Mouse (Mus musculus): ENCODE data around the gene Thoc6. TPM values are rescaled to one million over a fixed set of nuclear protein-coding genes. Genes with fewer than 3 reads are reported as not detected.

Thoc6 gene
- polyA plus RNA-seq, 1 experiment from 2014 or later: 10.3 TPM

GRCm38 (mm10) chr17:23694491-23694890 is 20.8 kb upstream of the Thoc6 start:
- Histone ChIP-seq H3K27me3 (ENCODE audit: insufficient read depth, low read length) (peaks cover 20% of the 10 kb centered on the region), H3K27ac (ENCODE audit: low read depth) (no peak overlapping the region), H3K4me2 (ENCODE audit: low read depth, low read length) (no peak overlapping the region), H3K9ac (replicated peaks) (no peak overlapping the region), H3K4me1 (ENCODE audit: insufficient read depth) (no peaks in the 10 kb centered on the region), H3K4me3 (ENCODE audit: low read depth, low read length) (no peak overlapping the region), H3K9me3 (ENCODE audit: low read length) (no peaks in the 10 kb centered on the region), H3K36me3 (replicated peaks; ENCODE audit: insufficient read depth, low read length) (no peaks in the 10 kb centered on the region)
- WGBS (ENCODE audit: insufficient replicate concordance): 53% methylated on average over 1 of the region's 1 CpGs
- ATAC-seq (no peak), DNase-seq (no peak)
- TF ChIP-seq EP300 (IDR thresholded peaks at IDR 0.05; ENCODE audit: low read depth): no peak
- TF ChIP-seq CTCF (IDR thresholded peaks at IDR 0.05; ENCODE audit: low read depth): no peak

- Histone ChIP-seq H3K4me1 (ENCODE audit: insufficient read depth) (peaks cover 6% of the 10 kb centered on the region), H3K36me3 (replicated peaks; ENCODE audit: insufficient read depth, low read length) (no peaks in the 10 kb centered on the region), H3K4me2 (ENCODE audit: low read depth, low read length) (no peak within 1 kb of the TSS), H3K9me3 (ENCODE audit: low read length) (no peaks in the 10 kb centered on the region), H3K9ac (replicated peaks) (no peak within 1 kb of the TSS), H3K27me3 (ENCODE audit: insufficient read depth, low read length) (peaks cover 54% of the 10 kb centered on the region), H3K27ac (ENCODE audit: low read depth) (no peak within 1 kb of the TSS), H3K4me3 (ENCODE audit: low read depth, low read length) (no peak within 1 kb of the TSS)
- TF ChIP-seq EP300 (IDR thresholded peaks at IDR 0.05; ENCODE audit: low read depth): no peak
- TF ChIP-seq CTCF (IDR thresholded peaks at IDR 0.05; ENCODE audit: low read depth): no peak
- DNase-seq (peak; percentile 14), ATAC-seq (no peak)
- WGBS (ENCODE audit: insufficient replicate concordance): 30% methylated on average over 15 of the region's 15 CpGs
Measured at GRCm38 (mm10) chr17:23683856-23684672, 10.4 kb upstream of the Thoc6 start, which contains the start of gene Cldn9. Cldn9 (minus strand) TSS chr17:23684026.

GRCm38 (mm10) chr17:23683226-23683625 is 9.5 kb upstream of the Thoc6 start:
- Histone ChIP-seq H3K9ac (replicated peaks) (no peak overlapping the region), H3K27ac (ENCODE audit: low read depth) (no peak overlapping the region), H3K4me2 (ENCODE audit: low read depth, low read length) (no peak overlapping the region), H3K4me3 (ENCODE audit: low read depth, low read length) (no peak overlapping the region), H3K27me3 (ENCODE audit: insufficient read depth, low read length) (peaks cover 62% of the 10 kb centered on the region), H3K4me1 (ENCODE audit: insufficient read depth) (peaks cover 7% of the 10 kb centered on the region), H3K9me3 (ENCODE audit: low read length) (no peaks in the 10 kb centered on the region), H3K36me3 (replicated peaks; ENCODE audit: insufficient read depth, low read length) (no peaks in the 10 kb centered on the region)
- ATAC-seq (no peak), DNase-seq (peak; percentile 10)
- WGBS (ENCODE audit: insufficient replicate concordance): 23% methylated on average over 15 of the region's 15 CpGs
- no peak for TF ChIP-seq EP300 (IDR thresholded peaks at IDR 0.05; ENCODE audit: low read depth)
- TF ChIP-seq CTCF (IDR thresholded peaks at IDR 0.05; ENCODE audit: low read depth): no peak

- Histone ChIP-seq H3K27ac (ENCODE audit: low read depth) (no peak overlapping the region), H3K4me2 (ENCODE audit: low read depth, low read length) (no peak overlapping the region), H3K4me1 (ENCODE audit: insufficient read depth) (peaks cover 11% of the 10 kb centered on the region), H3K9ac (replicated peaks) (no peak overlapping the region), H3K9me3 (ENCODE audit: low read length) (no peaks in the 10 kb centered on the region), H3K27me3 (ENCODE audit: insufficient read depth, low read length) (peaks cover 66% of the 10 kb centered on the region), H3K4me3 (ENCODE audit: low read depth, low read length) (no peak overlapping the region), H3K36me3 (replicated peaks; ENCODE audit: insufficient read depth, low read length) (no peaks in the 10 kb centered on the region)
- DNase-seq (no peak), ATAC-seq (no peak)
- no peak for TF ChIP-seq EP300 (IDR thresholded peaks at IDR 0.05; ENCODE audit: low read depth)
- TF ChIP-seq CTCF (IDR thresholded peaks at IDR 0.05; ENCODE audit: low read depth): no peak
- WGBS (ENCODE audit: insufficient replicate concordance): 63% methylated on average over 3 of the region's 3 CpGs
Measured at GRCm38 (mm10) chr17:23682530-23682929, 8.8 kb upstream of the Thoc6 start.

- Histone ChIP-seq H3K36me3 (replicated peaks; ENCODE audit: insufficient read depth, low read length) (no peaks in the 10 kb centered on the region), H3K4me2 (ENCODE audit: low read depth, low read length) (no peak overlapping the region), H3K4me3 (ENCODE audit: low read depth, low read length) (no peak overlapping the region), H3K27me3 (ENCODE audit: insufficient read depth, low read length) (peaks cover 67% of the 10 kb centered on the region), H3K9ac (replicated peaks) (no peak overlapping the region), H3K27ac (ENCODE audit: low read depth) (no peak overlapping the region), H3K4me1 (ENCODE audit: insufficient read depth) (peaks cover 12% of the 10 kb centered on the region), H3K9me3 (ENCODE audit: low read length) (no peaks in the 10 kb centered on the region)
- TF ChIP-seq EP300 (IDR thresholded peaks at IDR 0.05; ENCODE audit: low read depth) (no peak), CTCF (IDR thresholded peaks at IDR 0.05; ENCODE audit: low read depth) (no peak)
- DNase-seq: no peak
- 42% methylated on average over 4 of the region's 4 CpGs for WGBS (ENCODE audit: insufficient replicate concordance)
- no peak for ATAC-seq
Measured at GRCm38 (mm10) chr17:23682092-23682491, 8.4 kb upstream of the Thoc6 start.

GRCm38 (mm10) chr17:23681086-23681485 is 7.4 kb upstream of the Thoc6 start:
- no peak overlapping the region for H3K4me2 ChIP-seq (ENCODE audit: low read depth, low read length)
- no peak overlapping the region for H3K4me3 ChIP-seq (ENCODE audit: low read depth, low read length)
- peaks cover 67% of the 10 kb centered on the region for H3K27me3 ChIP-seq (ENCODE audit: insufficient read depth, low read length)
- H3K36me3 ChIP-seq (replicated peaks; ENCODE audit: insufficient read depth, low read length): no peaks in the 10 kb centered on the region
- peaks cover 18% of the 10 kb centered on the region for H3K4me1 ChIP-seq (ENCODE audit: insufficient read depth)
- H3K9ac ChIP-seq (replicated peaks): no peak overlapping the region
- ATAC-seq: peak; percentile 51
- H3K27ac ChIP-seq (ENCODE audit: low read depth): no peak overlapping the region
- TF ChIP-seq EP300 (IDR thresholded peaks at IDR 0.05; ENCODE audit: low read depth) (no peak), CTCF (IDR thresholded peaks at IDR 0.05; ENCODE audit: low read depth) (no peak)
- WGBS (ENCODE audit: insufficient replicate concordance): 64% methylated on average over 10 of the region's 10 CpGs
- no peaks in the 10 kb centered on the region for H3K9me3 ChIP-seq (ENCODE audit: low read length)
- DNase-seq: peak; percentile 66

Data from liver, postnatal 0 days (tissue).